Mouse (Mus musculus): ENCODE data around the gene Gm20388.

Gm20388 gene

GRCm38 (mm10) chr8:120735770-120736481 lies 825.3 kb downstream of the Gm20388 start, which contains the start of gene Irf8:
TSS of gene Irf8 (plus strand) at chr8:120736358.
- peak; percentile 35 to 78 for DNase-seq (ENCODE audit: low spot score in 2 of 2)

GRCm38 (mm10) chr8:120736486-120736885 lies 825.8 kb downstream of the Gm20388 start:
- no peak for DNase-seq (ENCODE audit: low spot score in 2 of 2)

GRCm38 (mm10) chr8:120737166-120737565 lies 826.5 kb downstream of the Gm20388 start:
- no peak for DNase-seq (ENCODE audit: low spot score in 2 of 2)

- no peak for DNase-seq (ENCODE audit: low spot score in 2 of 2)
Measured at GRCm38 (mm10) chr8:120738771-120739170, 828.1 kb downstream of the Gm20388 start.

DNA sequence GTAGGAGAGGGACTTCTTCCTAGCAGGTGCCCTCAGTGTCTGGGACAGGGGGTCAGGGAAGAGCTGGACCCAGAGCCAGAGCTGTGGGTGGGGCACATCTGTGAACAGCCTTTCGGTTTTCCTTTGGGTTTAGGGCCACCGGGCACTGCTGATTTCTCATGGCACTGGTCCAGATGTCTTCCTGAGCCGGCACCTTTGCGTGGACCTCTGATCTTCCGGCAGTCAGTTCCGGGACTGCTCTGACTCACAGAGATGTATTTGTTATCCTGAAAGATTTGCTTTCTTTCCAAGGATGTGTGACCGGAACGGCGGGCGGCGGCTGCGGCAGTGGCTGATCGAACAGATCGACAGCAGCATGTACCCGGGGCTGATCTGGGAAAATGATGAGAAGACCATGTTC lies 828.9 kb downstream of the Gm20388 start:
- DNase-seq (ENCODE audit: low spot score in 2 of 2) = no peak

GRCm38 (mm10) chr8:120740579-120740978 lies 829.9 kb downstream of the Gm20388 start:
- no peak for DNase-seq (ENCODE audit: low spot score in 2 of 2)

DNA sequence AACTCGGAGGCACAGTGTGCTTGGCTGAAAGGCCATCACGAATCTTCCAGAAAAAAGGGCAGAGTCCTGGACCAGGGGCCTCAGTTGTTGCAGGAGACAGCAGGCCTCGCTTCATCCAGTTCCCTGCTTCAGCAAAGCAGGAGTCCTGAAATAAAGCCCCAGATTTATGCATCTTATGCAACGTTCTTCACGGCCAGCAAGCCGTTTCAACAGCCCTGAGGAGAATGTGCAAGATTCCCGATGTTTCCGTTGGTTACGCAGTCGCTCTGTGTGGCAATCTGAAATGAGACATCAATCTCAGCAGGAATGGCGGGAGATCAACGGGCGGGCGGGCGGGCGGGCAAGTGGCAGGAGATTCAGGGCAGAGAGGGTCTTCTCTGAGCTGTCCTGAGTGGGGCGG lies 830.4 kb downstream of the Gm20388 start:
- DNase-seq (ENCODE audit: low spot score in 2 of 2) = no peak

DNA sequence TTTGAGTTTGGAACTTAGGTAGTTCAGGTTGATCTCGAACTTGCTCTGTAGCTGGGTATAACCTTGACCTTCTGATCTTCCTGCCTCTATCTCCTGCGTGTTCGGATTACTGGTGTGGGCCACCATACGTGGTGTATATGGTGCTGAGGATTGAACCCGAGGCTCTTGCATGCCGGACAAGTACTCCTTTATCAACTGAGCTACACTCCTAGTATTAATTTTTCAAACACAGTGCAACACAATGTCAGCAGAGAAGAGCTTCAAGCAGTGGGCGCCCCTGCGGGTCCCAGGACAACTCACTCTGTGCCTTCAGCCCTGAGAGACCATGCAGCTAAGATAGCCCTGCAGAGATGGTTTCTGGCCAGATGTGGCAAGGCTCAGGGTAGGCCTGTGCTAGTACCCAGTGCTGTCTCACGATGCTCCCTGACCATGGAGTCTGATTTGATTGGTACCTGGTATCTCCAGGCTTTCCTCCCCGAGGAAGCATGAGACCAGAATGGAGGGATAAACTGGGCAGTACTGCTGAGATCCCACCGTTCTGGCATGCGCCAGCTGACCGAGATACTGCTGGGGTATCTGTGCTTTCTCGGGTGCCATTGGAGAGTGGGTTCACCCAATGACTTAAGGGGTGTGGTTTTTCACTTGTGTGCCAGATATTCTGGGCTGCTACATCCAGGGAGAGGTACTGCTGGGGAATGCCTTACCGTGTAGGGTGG lies 831.3 kb downstream of the Gm20388 start:
- DNase-seq (ENCODE audit: low spot score in 2 of 2) = no peak

DNA sequence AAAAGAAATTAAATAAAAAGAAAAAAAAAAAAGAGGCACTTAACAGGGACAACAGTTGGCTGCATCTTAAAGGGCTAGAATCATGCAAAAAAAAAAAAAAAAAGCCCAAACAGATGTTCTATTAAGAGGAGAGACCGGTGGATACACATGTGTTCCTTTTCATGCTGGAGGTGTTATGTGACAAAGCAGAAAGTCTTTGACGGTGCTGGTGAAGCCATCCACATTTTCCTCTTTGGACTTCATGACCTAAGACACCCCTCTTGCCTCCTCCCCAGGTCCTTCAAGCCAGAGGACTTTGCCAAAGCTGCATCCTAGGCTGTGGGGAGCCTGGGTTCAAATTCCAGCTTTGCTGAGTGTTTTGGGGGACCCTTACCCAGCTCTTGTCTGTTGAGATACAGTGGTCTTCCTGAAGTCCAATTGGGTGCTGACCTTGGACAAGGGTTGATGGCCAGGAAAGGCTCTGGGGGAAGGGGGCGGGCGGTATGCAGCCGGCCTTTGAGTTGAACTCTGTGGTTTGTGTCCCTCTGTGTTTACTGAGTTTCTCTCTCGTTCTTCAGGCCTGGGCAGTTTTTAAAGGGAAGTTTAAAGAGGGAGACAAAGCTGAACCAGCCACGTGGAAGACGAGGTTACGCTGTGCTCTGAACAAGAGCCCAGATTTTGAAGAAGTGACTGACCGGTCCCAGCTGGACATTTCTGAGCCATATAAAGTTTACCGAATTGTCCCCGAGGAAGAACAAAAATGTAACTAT lies 832.7 kb downstream of the Gm20388 start:
- no peak for DNase-seq (ENCODE audit: low spot score in 2 of 2)

DNA sequence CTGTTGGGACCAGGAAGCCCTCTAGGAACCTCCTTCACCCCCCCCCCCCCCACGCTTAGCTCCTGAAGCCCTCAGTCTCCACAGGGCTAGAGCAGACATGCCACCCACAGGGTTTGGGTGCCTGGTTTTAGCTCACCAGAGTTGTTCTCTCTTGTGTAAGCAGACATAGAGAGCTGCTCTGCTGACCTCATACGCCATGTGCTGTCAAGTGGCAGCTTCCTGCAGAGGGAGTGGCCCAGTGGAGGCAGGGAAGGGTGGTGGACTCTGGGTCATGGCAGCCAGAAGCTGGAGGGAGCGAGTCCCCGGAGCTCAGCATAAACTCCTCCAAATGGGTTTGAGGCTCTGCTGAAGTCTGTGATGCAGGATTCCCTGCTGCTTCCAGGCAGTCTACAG lies 833.3 kb downstream of the Gm20388 start:
- DNase-seq (ENCODE audit: low spot score in 2 of 2) = no peak

- no peak for DNase-seq (ENCODE audit: low spot score in 2 of 2)
Measured at GRCm38 (mm10) chr8:120744448-120744847, 833.8 kb downstream of the Gm20388 start.

- DNase-seq (ENCODE audit: low spot score in 2 of 2) = no peak
Measured at GRCm38 (mm10) chr8:120745226-120745625, 834.6 kb downstream of the Gm20388 start.

DNA sequence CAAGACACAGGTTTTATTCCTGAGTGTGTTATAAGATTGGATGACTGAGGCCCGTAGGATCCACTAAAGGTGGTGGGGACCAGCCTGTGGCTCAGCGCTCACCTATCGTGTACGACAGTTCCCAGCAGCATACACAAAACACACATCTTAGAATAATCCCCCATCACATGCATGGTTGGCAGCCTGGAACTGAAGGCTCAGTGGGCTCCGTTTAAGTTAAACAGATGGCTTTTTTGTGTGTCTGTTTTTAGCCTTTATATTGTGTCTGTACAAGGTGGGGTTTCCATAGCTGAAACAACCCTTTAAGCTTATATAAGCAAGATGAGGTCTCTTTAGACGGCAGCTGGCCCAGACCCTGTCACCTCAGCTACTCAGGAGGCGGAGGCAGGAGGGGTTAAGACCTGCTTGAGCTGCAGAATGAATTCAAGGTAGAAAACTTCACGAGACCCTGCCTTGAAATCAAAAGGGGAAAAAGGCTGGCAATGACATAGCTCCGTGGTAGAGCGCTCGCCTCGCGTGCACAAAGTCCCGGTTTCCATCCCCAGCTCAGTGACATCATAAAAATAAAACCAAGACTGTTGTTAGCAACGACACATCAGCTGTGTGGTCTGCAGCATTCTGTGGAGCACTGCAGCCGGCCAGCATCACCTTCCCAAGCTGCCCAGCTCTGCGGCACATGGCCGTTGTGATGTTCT lies 835.5 kb downstream of the Gm20388 start:
- no peak for DNase-seq (ENCODE audit: low spot score in 2 of 2)

DNA sequence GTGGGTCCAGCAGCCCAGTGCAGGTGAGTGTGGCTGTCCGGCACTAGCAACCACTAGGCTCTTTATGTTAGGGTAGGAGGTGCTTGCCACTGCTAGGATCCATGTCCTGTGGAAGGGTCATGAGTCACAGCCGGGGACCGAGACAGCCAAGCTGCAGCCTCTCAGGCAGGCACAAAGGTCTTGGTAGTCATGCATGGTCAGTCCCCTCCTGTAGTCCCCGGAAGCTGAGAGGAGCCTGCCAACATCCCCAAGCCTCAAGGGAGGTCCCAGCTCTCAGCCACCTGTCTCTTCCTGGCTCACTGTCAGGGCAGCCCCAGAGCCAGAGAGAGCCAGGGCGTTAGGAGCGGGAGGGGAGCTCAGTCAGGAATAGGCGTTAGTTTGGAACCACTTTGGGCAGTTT lies 836.6 kb downstream of the Gm20388 start:
- no peak for DNase-seq (ENCODE audit: low spot score in 2 of 2)

DNA sequence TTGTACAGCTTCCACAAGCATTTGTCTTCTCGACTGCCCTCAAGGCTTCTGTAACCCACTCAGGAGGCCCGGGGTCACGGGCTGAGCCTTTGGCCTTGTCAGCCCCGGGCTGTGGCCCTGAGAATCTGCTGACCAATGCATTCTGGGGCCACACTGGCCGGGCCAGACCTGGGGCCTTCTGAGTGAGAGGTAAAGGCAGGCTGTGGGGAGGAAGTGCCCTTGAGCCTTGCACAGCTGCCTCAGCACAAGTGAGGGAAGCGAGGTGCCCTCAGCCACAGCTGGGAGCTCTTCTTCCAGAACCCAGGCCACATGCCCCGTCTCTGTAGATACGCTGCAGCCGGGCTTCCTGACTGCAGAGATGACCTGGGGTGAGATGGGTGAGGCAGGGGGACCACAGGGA lies 840.0 kb downstream of the Gm20388 start:
- no peak for DNase-seq (ENCODE audit: low spot score in 2 of 2)

DNA sequence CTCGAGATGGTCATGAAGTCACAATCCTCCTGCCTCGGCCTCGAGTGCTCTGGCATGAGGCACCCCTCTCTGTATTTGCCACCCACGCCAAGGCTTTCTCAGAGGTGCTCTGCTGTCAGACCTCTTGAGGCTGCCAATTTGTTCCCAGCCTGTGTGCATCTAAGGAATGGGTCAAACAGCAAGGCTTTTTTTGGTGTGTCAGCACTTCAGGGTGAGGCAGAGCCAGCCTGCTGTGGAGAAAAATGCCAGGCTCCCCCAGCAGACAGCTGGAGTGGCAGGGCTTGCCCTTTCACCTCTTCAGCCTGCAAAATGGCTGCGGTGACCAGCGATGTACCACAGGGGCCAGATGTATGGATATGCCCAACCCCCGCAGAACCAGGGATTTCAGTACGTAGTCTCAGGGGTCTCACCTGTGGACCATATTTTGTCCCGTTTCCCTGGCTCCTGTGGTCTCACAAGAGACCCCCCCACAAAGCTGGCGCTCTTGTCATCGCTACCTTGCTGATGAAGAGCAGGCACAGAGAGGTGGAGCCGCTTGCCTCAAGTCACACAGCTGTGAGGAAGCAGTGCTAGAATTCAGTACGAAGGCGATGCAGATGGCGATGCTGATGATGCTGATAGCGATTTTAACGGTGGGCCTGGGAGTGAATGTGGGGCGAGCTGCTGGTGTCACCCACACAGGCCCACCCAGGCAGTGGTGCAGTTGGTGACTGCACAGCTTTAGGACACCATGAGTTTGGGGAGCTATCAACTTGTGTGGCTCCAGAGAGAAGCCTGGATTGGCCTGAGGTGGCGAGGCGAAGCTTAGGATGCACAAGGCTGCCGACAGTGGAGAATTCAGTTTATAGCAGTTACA lies 840.8 kb downstream of the Gm20388 start:
- no peak for DNase-seq (ENCODE audit: low spot score in 2 of 2)

DNA sequence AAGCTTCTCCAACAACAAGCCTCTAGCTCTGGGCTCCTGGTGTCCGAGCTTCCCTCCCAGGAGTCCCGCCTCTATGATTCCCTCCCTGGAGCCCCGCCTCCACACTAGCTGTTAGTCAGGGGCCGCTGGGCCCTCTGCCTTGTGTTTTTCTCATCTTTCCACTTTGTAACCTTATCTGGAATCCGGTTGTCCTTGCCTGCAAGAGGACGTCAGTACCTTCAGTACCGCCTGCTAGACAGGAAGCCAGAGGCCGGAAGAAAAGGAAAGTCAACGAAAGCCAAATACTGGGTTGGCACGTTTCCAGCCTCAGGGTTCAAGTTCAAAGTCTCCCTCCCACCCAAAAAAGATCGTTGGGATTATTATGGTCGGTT lies 841.4 kb downstream of the Gm20388 start:
- DNase-seq (ENCODE audit: low spot score in 2 of 2) = no peak

DNA sequence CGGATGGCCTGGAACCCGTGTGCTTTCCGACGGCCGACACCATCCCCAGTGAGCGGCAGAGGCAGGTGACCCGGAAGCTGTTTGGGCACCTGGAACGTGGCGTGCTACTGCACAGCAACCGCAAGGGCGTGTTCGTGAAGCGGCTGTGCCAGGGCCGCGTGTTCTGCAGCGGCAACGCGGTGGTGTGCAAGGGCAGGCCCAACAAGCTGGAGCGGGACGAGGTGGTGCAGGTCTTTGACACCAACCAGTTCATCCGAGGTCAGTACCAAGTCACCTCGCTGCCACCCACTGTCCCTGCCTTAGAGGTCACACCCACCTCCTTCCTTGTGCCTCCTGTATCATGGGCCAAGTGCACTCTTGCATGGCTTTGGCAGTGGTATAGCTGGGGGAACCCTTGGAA lies 842.8 kb downstream of the Gm20388 start:
- no peak for DNase-seq (ENCODE audit: low spot score in 2 of 2)

DNA sequence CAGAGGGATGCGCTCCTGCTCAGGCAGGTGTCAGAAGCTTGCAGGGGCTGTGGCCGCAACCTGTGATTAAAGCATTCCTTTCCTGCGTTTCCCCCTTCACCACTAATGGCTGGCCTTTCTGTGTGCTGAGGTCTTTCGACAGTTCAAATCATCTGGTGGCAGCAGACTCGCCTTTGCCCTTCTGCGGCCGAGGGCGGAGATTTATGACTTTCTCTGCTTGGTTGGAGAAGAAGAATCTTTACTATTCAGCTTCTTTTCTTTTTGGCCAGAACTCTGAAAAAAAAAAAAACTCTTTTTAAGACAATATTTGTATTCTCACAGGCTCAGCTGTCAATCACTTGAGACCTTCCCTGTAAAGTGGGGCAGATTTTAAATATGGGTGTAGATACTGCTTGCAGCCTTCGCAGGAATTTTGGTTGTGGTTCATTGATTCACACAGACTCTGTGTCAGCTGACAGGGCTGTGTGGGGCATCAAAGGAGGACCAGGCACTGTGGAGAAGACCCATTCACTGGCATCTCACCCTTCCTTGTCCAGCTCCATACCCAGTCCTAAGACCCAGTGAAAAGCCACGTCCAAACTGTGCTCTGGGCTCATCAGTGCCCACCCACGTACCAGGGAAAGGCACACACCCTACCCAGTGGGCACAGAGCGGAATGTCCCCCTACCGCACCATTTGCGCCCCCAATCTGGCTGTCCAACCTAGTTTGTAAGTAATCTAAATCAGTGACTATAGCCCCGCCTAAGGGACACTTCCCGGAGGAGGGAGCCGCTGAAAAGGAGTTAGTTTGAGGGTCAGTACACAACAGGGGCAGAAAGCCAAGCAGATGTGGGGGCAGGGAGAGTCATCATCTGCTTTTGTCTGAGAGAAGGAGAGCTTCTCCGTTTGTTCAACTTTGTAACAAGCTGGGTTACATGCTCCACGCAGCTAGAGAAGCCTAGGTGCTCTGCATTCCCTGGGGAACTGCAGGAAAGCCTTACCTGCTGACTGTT lies 845.0 kb downstream of the Gm20388 start:
- no peak for DNase-seq (ENCODE audit: low spot score in 2 of 2)

GRCm38 (mm10) chr8:120758005-120758404 lies 847.4 kb downstream of the Gm20388 start:
- DNase-seq (ENCODE audit: low spot score in 2 of 2) = no peak

Measured in left cerebral cortex, adult 9 months (tissue).